Mouse (Mus musculus): Measurements from ENCODE around the gene Slc38a2.

Slc38a2 gene

GRCm38 (mm10) chr15:96660590-96661141 lies 38.9 kb downstream of the Slc38a2 start:
- DNase-seq (ENCODE audit: low spot score), result no peak

- no peak for DNase-seq (ENCODE audit: low spot score)
These were observed 41.3 kb downstream of the Slc38a2 start for GRCm38 (mm10) chr15:96658275-96658602.

GRCm38 (mm10) chr15:96657576-96658274 lies 41.8 kb downstream of the Slc38a2 start:
- DNase-seq (ENCODE audit: low spot score), result no peak

- DNase-seq (ENCODE audit: low spot score), result no peak
These were observed 44.0 kb downstream of the Slc38a2 start for GRCm38 (mm10) chr15:96655514-96655913.

- no peak for DNase-seq (ENCODE audit: low spot score)
These were observed 44.8 kb downstream of the Slc38a2 start for GRCm38 (mm10) chr15:96654714-96655113.

GRCm38 (mm10) chr15:96653011-96653410 lies 46.5 kb downstream of the Slc38a2 start:
- no peak for DNase-seq (ENCODE audit: low spot score)

GRCm38 (mm10) chr15:96652531-96652930 lies 47.0 kb downstream of the Slc38a2 start:
- no peak for DNase-seq (ENCODE audit: low spot score)

- DNase-seq (ENCODE audit: low spot score), result no peak
These were observed 52.2 kb downstream of the Slc38a2 start for GRCm38 (mm10) chr15:96647376-96647775.

GRCm38 (mm10) chr15:96642436-96643405 lies 56.8 kb downstream of the Slc38a2 start, which contains the start of gene Slc38a1:
TSS of gene Slc38a1 (minus strand) at chr15:96642913.
- DNase-seq (ENCODE audit: low spot score), result no peak

- no peak for DNase-seq (ENCODE audit: low spot score)
These were observed 57.6 kb downstream of the Slc38a2 start for GRCm38 (mm10) chr15:96641821-96642435.

- DNase-seq (ENCODE audit: low spot score), result no peak
These were observed 58.3 kb downstream of the Slc38a2 start for GRCm38 (mm10) chr15:96641111-96641820.

GRCm38 (mm10) chr15:96640291-96640985 lies 59.1 kb downstream of the Slc38a2 start:
- no peak for DNase-seq (ENCODE audit: low spot score)

GRCm38 (mm10) chr15:96639630-96640029 lies 59.9 kb downstream of the Slc38a2 start:
- DNase-seq (ENCODE audit: low spot score), result no peak

GRCm38 (mm10) chr15:96638656-96639055 lies 60.9 kb downstream of the Slc38a2 start:
- DNase-seq (ENCODE audit: low spot score), result no peak

- no peak for DNase-seq (ENCODE audit: low spot score)
These were observed 61.4 kb downstream of the Slc38a2 start for GRCm38 (mm10) chr15:96638173-96638572.

Measured in urinary bladder, postnatal 10 days (tissue).